Mouse (Mus musculus): Measurements from ENCODE around the gene Atn1.
A peak's percentile ranks its signal among the peaks of the same experiment; 100 is the strongest.

DNA sequence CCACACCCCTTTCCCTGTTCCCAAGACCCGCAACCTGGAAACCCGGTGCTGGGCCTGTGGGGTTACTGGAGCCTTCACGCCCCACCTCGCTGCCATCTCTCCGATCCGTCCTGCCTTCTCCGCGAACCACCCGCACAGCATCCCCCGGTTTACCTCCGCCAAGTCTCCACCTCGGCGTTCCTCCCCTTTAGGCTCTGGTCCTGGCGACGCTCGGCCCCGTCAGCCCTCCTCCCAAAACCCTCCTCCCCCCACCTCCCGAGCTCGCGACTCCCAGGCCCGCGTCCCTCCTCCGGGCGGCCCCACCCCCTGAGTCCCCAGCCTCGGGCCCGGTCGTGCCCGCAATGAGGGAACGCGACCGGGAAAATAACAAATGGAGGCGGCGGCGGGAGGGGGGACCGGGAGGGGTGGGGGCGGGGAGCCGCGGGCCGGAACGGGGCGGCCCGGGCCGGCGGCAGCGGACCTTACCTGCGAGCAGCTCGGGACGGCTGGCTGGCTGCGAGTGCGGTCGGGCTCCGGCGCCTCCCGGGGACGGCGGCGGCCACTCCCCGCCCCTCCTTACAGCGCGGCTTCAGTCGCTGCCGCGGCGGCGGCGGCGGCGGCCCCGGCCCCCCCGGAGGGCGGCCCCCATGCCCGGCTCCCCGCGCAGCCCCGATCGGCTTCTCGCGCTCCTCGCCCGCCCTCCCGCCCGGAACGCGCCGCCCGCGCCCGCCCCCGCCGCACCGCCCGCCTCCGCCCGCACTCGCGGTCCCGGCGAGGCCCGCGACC, at the start of gene Atn1, which contains the start of gene Gm45234:
- TF ChIP-seq MAFK (IDR thresholded peaks at IDR 0.05; ENCODE audit: insufficient read depth, low read depth, low read length) (no peak), HCFC1 (IDR thresholded peaks at IDR 0.05; ENCODE audit: borderline replicate concordance, insufficient read depth, low read length) (0 out of 2 replicates have a peak, but pooled peaks have one; percentile 46), ZNF384 (IDR thresholded peaks at IDR 0.05; ENCODE audit: low read depth, low read length) (no peak), CHD2 (IDR thresholded peaks at IDR 0.05; ENCODE audit: low read depth, low read length) (no peak), ZC3H11A (IDR thresholded peaks at IDR 0.05; ENCODE audit: borderline replicate concordance, low read depth, low read length) (no peak)

Data from ES-E14 (cell line).